8 mouse cellular contexts compared by ENCODE assay signal in the genomic region with DNA sequence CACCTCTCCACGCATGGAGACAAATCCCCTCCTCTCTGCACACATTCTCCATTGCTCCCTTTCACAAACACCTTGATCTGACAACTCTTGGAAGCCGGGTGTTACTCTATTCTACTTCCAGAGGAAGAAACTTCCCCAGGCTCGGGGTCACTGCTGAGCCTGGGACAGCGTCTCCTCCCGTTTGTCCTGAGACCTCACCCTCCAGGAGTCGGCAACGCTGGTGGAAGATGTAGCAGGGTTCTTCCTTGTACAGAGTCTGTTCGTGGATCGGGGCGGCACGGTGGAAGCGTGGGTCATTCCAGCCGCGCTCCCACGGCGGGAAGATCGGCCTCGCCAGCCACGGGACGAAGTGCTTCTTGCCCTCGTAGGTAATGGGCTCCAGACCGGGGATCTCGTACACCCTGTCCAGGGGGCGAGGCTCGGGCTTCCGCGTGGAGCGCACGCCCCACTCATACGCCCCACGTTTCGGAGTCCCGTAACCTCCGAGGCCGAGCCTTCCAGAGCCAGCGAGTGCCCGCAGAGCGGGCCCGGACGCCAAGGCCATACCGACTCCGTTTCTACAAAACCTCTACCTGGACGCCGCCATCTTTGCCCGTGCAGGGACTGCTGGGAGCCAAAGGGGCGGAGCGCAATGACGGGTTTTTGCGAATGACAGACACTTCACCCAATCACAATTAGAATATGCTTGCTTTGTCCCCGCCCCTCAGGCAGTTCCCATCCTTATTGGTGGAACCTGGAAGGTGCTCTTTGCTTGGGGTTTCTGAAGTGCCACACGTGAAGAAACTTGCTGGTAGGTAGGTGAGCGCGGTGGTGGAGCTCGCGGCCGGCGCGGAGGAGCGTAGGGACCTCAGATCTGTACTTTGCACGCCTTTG. TPM values are rescaled to one million over a fixed set of nuclear protein-coding genes. Genes with fewer than 3 reads are reported as not detected.
DNase-seq lines count a peak whose midpoint lies in the region; ATAC-seq and TF ChIP-seq lines count a peak whose summit lies in the region.

A gene (minus strand): TSS at position 617 of the 873 bp plus-strand sequence.
A gene (plus strand): TSS at position 737 of the 873 bp plus-strand sequence.

- peak within 1 kb of the TSS; percentile 99 for H3K4me3 ChIP-seq in ES-Bruce4 (ENCODE audit: low read depth, low read length)
- H3K4me3 ChIP-seq in forebrain, embryonic 13.5 days, result peak within 1 kb of the TSS; percentile 70
- H3K4me3 ChIP-seq in liver, postnatal 0 days (ENCODE audit: low read depth, low read length), result peak within 1 kb of the TSS; percentile 87
- peak within 1 kb of the TSS; percentile 77 for H3K4me3 ChIP-seq in neural tube, embryonic 14.5 days (ENCODE audit: low read depth, low read length)

- TF ChIP-seq EP300 in ES-Bruce4 (IDR thresholded peaks at IDR 0.05; ENCODE audit: insufficient read depth, low read depth, low read length), result 0 out of 2 replicates have a peak, but pooled peaks have one; percentile 41
- no peak for TF ChIP-seq EP300 in liver, postnatal 0 days (IDR thresholded peaks at IDR 0.05; ENCODE audit: low read depth)

- no peak for TF ChIP-seq CTCF in ES-Bruce4 (IDR thresholded peaks at IDR 0.05; ENCODE audit: low read depth, low read length)
- no peak for TF ChIP-seq CTCF in liver, postnatal 0 days (IDR thresholded peaks at IDR 0.05; ENCODE audit: low read depth)

- peak within 1 kb of the TSS; percentile 91 for H3K9ac ChIP-seq in ES-Bruce4 (ENCODE audit: low read depth, poor library complexity, severe bottlenecking)
- H3K9ac ChIP-seq in forebrain, embryonic 13.5 days, result peak within 1 kb of the TSS; percentile 79
- H3K9ac ChIP-seq in liver, postnatal 0 days (replicated peaks), result peak within 1 kb of the TSS; percentile 91
- peak within 1 kb of the TSS; percentile 83 for H3K9ac ChIP-seq in neural tube, embryonic 14.5 days (replicated peaks; ENCODE audit: low read depth, low read length)

- no peaks in the 10 kb centered on the region for H3K9me3 ChIP-seq in ES-Bruce4 (replicated peaks; ENCODE audit: control insufficient read depth, insufficient read depth, low read length, poor library complexity, severe bottlenecking)
- no peaks in the 10 kb centered on the region for H3K9me3 ChIP-seq in forebrain, embryonic 13.5 days (replicated peaks)
- H3K9me3 ChIP-seq in liver, postnatal 0 days (ENCODE audit: low read length), result no peaks in the 10 kb centered on the region
- H3K9me3 ChIP-seq in neural tube, embryonic 14.5 days (ENCODE audit: control insufficient read depth, low read length), result no peaks in the 10 kb centered on the region

- DNase-seq in heart, postnatal 10 days, result peak; percentile 98 to 99
- peak; percentile 95 for DNase-seq in large intestine, adult 2 months (ENCODE audit: low read depth, low spot score)
- peak; percentile 96 for DNase-seq in liver, postnatal 0 days
- peak; percentile 97 for DNase-seq in testis, postnatal 10 days (ENCODE audit: low spot score)

- H3K27me3 ChIP-seq in ES-Bruce4 (ENCODE audit: control insufficient read depth, insufficient read depth, low read length, poor library complexity, severe bottlenecking), result no peaks in the 10 kb centered on the region
- 0 out of 2 replicates have a peak, but pooled peaks cover 4% of the 10 kb centered on the region for H3K27me3 ChIP-seq in forebrain, embryonic 13.5 days
- H3K27me3 ChIP-seq in liver, postnatal 0 days (ENCODE audit: insufficient read depth, low read length), result no peaks in the 10 kb centered on the region
- H3K27me3 ChIP-seq in neural tube, embryonic 14.5 days (ENCODE audit: control insufficient read depth, insufficient read depth, low read length), result no peaks in the 10 kb centered on the region; the same call in 1 of the 2 replicates

- under 1% methylated on average over 60 of the region's 60 CpGs for WGBS in forebrain, embryonic 13.5 days
- under 1% methylated on average over 60 of the region's 60 CpGs for WGBS in large intestine, adult 2 months
- WGBS in liver, postnatal 0 days (ENCODE audit: insufficient replicate concordance), result 1% methylated on average over 60 of the region's 60 CpGs
- WGBS in neural tube, embryonic 14.5 days, result 1% methylated on average over 60 of the region's 60 CpGs

- intact Hi-C loops in heart, postnatal 10 days (cut with DNase I), result loop anchor here (2.0 to 5.0 kb wide), 3 partner anchors 98 to 229 kb away; a partner anchor contains a TSS

- H3K4me1 ChIP-seq in ES-Bruce4 (ENCODE audit: control insufficient read depth, insufficient read depth, low read length), result no peaks in the 10 kb centered on the region
- H3K4me1 ChIP-seq in forebrain, embryonic 13.5 days, result peaks cover 26% of the 10 kb centered on the region
- H3K4me1 ChIP-seq in liver, postnatal 0 days (ENCODE audit: insufficient read depth), result peaks cover 18% of the 10 kb centered on the region
- H3K4me1 ChIP-seq in neural tube, embryonic 14.5 days (ENCODE audit: control insufficient read depth, insufficient read depth, low read length), result peaks cover 12% of the 10 kb centered on the region

- peak; percentile 95 for TF ChIP-seq POLR2A in ES-Bruce4 (IDR thresholded peaks at IDR 0.05; ENCODE audit: insufficient read depth, low read length)

- peak within 1 kb of the TSS; percentile 98 for H3K4me2 ChIP-seq in forebrain, embryonic 13.5 days
- H3K4me2 ChIP-seq in liver, postnatal 0 days (ENCODE audit: low read depth, low read length), result peak within 1 kb of the TSS; percentile 100
- peak within 1 kb of the TSS; percentile 94 for H3K4me2 ChIP-seq in neural tube, embryonic 14.5 days (ENCODE audit: low read depth, low read length)

- peak; percentile 98 for ATAC-seq in cerebellum, adult (ENCODE audit: insufficient number of reproducible peaks, low FRiP score, low TSS enrichment)
- ATAC-seq in forebrain, embryonic 13.5 days, result peak; percentile 100
- ATAC-seq in liver, postnatal 0 days, result peak; percentile 100
- ATAC-seq in neural tube, embryonic 14.5 days (ENCODE audit: low read depth), result peak; percentile 99

- H3K36me3 ChIP-seq in ES-Bruce4 (ENCODE audit: control insufficient read depth, insufficient read depth, low read length, poor library complexity, severe bottlenecking), result peaks cover 11% of the 10 kb centered on the region
- peaks cover 29% of the 10 kb centered on the region for H3K36me3 ChIP-seq in forebrain, embryonic 13.5 days (ENCODE audit: poor library complexity, severe bottlenecking)
- peaks cover 19% of the 10 kb centered on the region for H3K36me3 ChIP-seq in liver, postnatal 0 days (replicated peaks; ENCODE audit: insufficient read depth, low read length)
- peaks cover 9% of the 10 kb centered on the region; the same call in 1 of the 2 replicates for H3K36me3 ChIP-seq in neural tube, embryonic 14.5 days (ENCODE audit: control insufficient read depth, insufficient read depth, low read length)

- no peak within 1 kb of the TSS for H3K27ac ChIP-seq in ES-Bruce4 (ENCODE audit: insufficient read depth, low read length)
- H3K27ac ChIP-seq in forebrain, embryonic 13.5 days, result no peak within 1 kb of the TSS
- peak within 1 kb of the TSS; percentile 64 for H3K27ac ChIP-seq in liver, postnatal 0 days (ENCODE audit: low read depth)
- peak within 1 kb of the TSS; percentile 34; the same call in 1 of the 2 replicates for H3K27ac ChIP-seq in neural tube, embryonic 14.5 days (ENCODE audit: low read depth, low read length)

RNA-seq across cellular contexts. Expression of the first gene that starts in this region (rescaled TPM):
- 59.2 and 63.7 TPM in 2 replicates for polyA plus RNA-seq in ES-Bruce4 (2011; ENCODE audit: insufficient read depth, insufficient read length, low read depth, missing spikeins)
- polyA plus RNA-seq in forebrain, embryonic 13.5 days (2015; fragmentation: Nextera tagmentation; extraction: Ambion mirVana), result 81.4 and 81.9 TPM in 2 replicates
- 10 to 100 TPM; 84.2 to 87.3 TPM for total RNA-seq in heart, postnatal 10 days (2021)
- 86.1 and 89.4 TPM in 2 replicates for polyA plus RNA-seq in large intestine, adult 2 months (2012; rRNA removed)
- polyA plus RNA-seq in liver, postnatal 0 days (2015; fragmentation: Nextera tagmentation; extraction: Ambion mirVana), result 36.2 and 38.6 TPM in 2 replicates
- polyA plus RNA-seq in neural tube, embryonic 14.5 days (2014; fragmentation: Nextera tagmentation; extraction: Ambion mirVana), result 90.9 and 94.3 TPM in 2 replicates

RNA-seq across cellular contexts. Expression of the second gene that starts in this region (rescaled TPM):
- 4.8 and 5.3 TPM in 2 replicates for polyA plus RNA-seq in ES-Bruce4 (2011; ENCODE audit: insufficient read depth, insufficient read length, low read depth, missing spikeins)
- 4.8 and 5.6 TPM in 2 replicates for polyA plus RNA-seq in forebrain, embryonic 13.5 days (2015; fragmentation: Nextera tagmentation; extraction: Ambion mirVana)
- total RNA-seq in heart, postnatal 10 days (2021), result 10 to 100 TPM; 11.4 to 12.0 TPM
- polyA plus RNA-seq in large intestine, adult 2 months (2012; rRNA removed), result 5.0 and 7.5 TPM in 2 replicates
- polyA plus RNA-seq in liver, postnatal 0 days (2015; fragmentation: Nextera tagmentation; extraction: Ambion mirVana), result 2.8 and 3.1 TPM in 2 replicates
- polyA plus RNA-seq in neural tube, embryonic 14.5 days (2014; fragmentation: Nextera tagmentation; extraction: Ambion mirVana), result 2.7 and 4.8 TPM in 2 replicates

Comparison
In these comparisons a context has a peak if more than half of its experiments do, and no peak if none do; other contexts are left out.
1. H3K27ac ChIP-seq: peak in liver, postnatal 0 days (single experiment) and neural tube, embryonic 14.5 days (single experiment); none in ES-Bruce4 (single experiment) and forebrain, embryonic 13.5 days (single experiment).
2. Peak in every context shown above with its lines, with median percentiles within 50 percentile points of each other: H3K4me3 ChIP-seq, H3K9ac ChIP-seq, ATAC-seq, H3K4me2 ChIP-seq and DNase-seq.